Mouse (Mus musculus): ENCODE measurements around the gene Plxna2. TPM values are rescaled to one million over a fixed set of nuclear protein-coding genes. Genes with fewer than 3 reads are reported as not detected.

Plxna2 gene
- polyA plus RNA-seq, 1 experiment from 2014 or later, result 6.3 TPM

Small RNA genes within 50 kb of the gene (microRNA-seq; reads per million reads assigned to microRNA genes)
- 9.8 reads per million, percentile 28 among the genes with 10 or more reads in this experiment for gene Mir3962
